Mouse (Mus musculus): ENCODE measurements at regions not wholly inside any gene's neighbourhood (a gene's known extent, or its start where the extent isn't known, plus 50 kb on each side); places are given as distances from the start of the nearest gene placed in this dataset.
A peak's percentile ranks its signal among the peaks of the same experiment; 100 is the strongest.

GRCm38 (mm10) chr6:103312149-103312548 lies 198.2 kb upstream of the Chl1 start:
- DNase-seq (ENCODE audit: extremely low spot score) = no peak

- DNase-seq (ENCODE audit: extremely low spot score) = no peak
Observed at GRCm38 (mm10) chr6:103312935-103313334, 197.5 kb upstream of the Chl1 start.

- peak; percentile 44 for DNase-seq (ENCODE audit: extremely low spot score)
Observed at GRCm38 (mm10) chr6:103318081-103318480, 192.3 kb upstream of the Chl1 start.

GRCm38 (mm10) chr6:103318677-103319359 lies 191.6 kb upstream of the Chl1 start:
- DNase-seq (ENCODE audit: extremely low spot score) = no peak

GRCm38 (mm10) chr6:103319964-103320363 lies 190.4 kb upstream of the Chl1 start:
- no peak for DNase-seq (ENCODE audit: extremely low spot score)

- no peak for DNase-seq (ENCODE audit: extremely low spot score)
Observed at GRCm38 (mm10) chr6:103320550-103320949, 189.8 kb upstream of the Chl1 start.

- no peak for DNase-seq (ENCODE audit: extremely low spot score)
Observed at GRCm38 (mm10) chr6:103321058-103321457, 189.3 kb upstream of the Chl1 start.

- no peak for DNase-seq (ENCODE audit: extremely low spot score)
Observed at GRCm38 (mm10) chr6:103322442-103322841, 187.9 kb upstream of the Chl1 start.

- DNase-seq (ENCODE audit: extremely low spot score) = no peak
Observed at GRCm38 (mm10) chr6:103335683-103336082, 174.7 kb upstream of the Chl1 start.

- DNase-seq (ENCODE audit: extremely low spot score) = no peak
Observed at GRCm38 (mm10) chr6:103339961-103340732, 170.2 kb upstream of the Chl1 start.

- peak; percentile 9 for DNase-seq (ENCODE audit: extremely low spot score)
Observed at GRCm38 (mm10) chr6:103343515-103343914, 166.9 kb upstream of the Chl1 start.

GRCm38 (mm10) chr6:103344413-103344812 lies 166.0 kb upstream of the Chl1 start:
- DNase-seq (ENCODE audit: extremely low spot score) = no peak

GRCm38 (mm10) chr6:103345195-103345594 lies 165.2 kb upstream of the Chl1 start:
- DNase-seq (ENCODE audit: extremely low spot score) = no peak

- no peak for DNase-seq (ENCODE audit: extremely low spot score)
Observed at GRCm38 (mm10) chr6:103352405-103353124, 157.8 kb upstream of the Chl1 start.

GRCm38 (mm10) chr6:103353346-103353745 lies 157.0 kb upstream of the Chl1 start:
- DNase-seq (ENCODE audit: extremely low spot score) = no peak

- no peak for DNase-seq (ENCODE audit: extremely low spot score)
Observed at GRCm38 (mm10) chr6:103366782-103367491, 143.4 kb upstream of the Chl1 start.

- no peak for DNase-seq (ENCODE audit: extremely low spot score)
Observed at GRCm38 (mm10) chr6:103374956-103375355, 135.4 kb upstream of the Chl1 start.

GRCm38 (mm10) chr6:103377277-103377676 lies 133.1 kb upstream of the Chl1 start:
- DNase-seq (ENCODE audit: extremely low spot score) = no peak

GRCm38 (mm10) chr6:103378047-103378446 lies 132.3 kb upstream of the Chl1 start:
- no peak for DNase-seq (ENCODE audit: extremely low spot score)

- no peak for DNase-seq (ENCODE audit: extremely low spot score)
Observed at GRCm38 (mm10) chr6:103381030-103381429, 129.4 kb upstream of the Chl1 start.

GRCm38 (mm10) chr6:103381930-103382329 lies 128.5 kb upstream of the Chl1 start:
- DNase-seq (ENCODE audit: extremely low spot score) = no peak

GRCm38 (mm10) chr6:103386591-103386990 lies 123.8 kb upstream of the Chl1 start:
- no peak for DNase-seq (ENCODE audit: extremely low spot score)

Measured in embryo, embryonic 9.5 days (tissue).